Mouse (Mus musculus): ENCODE measurements around the gene Bglap3.

Gene Bglap3

DNA sequence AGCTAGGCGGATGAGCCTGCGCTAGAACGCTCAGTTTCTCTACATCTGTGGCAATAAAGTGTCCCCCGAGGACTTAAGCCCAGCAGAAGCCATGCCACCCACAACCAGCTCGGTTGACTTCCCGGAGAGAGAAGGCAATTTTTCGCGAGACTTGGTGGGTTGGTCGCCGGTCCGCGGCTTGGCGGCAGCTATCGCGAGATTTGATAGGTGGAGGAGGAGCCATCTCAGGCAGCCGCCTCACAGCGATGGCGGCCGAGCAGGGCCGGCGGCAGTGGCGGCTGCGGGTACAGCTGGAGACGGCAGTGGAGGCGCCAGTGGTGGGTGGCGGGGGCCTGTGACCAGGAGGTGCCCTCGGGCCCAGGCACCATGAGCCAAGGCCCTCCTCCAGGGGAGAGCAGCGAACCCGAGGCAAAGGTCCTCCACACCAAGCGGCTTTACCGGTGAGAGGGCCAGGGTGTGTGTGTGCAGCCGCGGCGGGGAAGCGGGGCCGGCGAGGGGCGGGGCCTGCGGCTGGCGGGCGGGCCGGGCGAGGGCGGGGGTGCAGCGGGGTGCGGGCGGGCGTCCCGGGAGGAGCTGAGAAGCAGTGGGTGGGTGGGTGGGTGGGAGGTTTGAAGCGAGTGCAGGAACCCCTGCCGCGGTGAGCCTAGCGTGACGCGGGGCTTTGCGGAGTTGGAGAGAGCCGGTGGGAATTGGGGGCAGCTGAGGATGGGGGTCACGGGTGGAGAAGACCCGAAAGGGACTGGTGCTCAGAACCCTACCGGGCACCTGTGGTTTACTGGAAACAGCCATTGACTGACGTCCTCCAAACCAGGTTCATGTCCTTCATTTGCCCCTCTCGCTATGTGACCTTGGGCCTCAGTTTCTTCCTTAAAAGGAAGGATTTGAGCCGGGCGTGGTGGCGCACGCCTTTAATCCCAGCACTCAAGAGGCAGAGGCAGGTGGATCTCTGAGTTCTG lies 36.2 kb downstream of the Bglap3 start, which contains the start of the genes Tmem79 and Smg5:
Gene Tmem79, minus strand, starts transcription at position 91 of the 956 bp plus-strand sequence.
Gene Smg5, plus strand, starts transcription at position 203 of the 956 bp plus-strand sequence.
- peak; percentile 91 for DNase-seq (ENCODE audit: low read depth, low spot score)

DNA sequence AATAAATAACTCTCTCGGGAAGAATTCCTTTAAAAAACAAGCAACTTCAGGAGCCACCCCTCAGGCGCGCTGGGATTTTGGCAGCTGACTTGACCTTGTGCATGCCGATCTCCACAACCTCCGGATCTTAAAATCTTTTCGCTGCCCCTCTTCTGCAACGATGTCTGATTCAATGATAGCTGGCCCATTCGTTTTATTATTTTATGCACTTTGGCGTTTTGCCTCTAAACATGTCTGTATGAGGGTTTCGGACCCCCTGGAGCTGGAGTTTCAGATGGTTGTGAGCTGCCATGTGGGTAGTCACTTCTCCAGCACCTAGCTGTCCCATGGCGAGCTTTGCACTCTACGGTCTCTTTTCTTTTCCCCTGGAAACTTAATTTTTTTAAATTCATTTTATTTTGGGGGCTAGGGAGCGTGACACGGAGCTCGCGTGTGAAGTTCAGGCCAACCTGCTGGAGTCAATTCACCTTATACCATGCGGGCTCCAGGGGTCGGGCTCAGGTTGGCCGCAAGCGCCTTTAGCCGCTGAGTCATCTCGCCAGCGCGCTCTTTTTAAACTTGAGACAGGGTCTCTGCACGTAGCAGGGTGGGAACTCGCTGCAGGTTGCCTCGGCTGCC lies 37.0 kb downstream of the Bglap3 start:
- no peak for DNase-seq (ENCODE audit: low read depth, low spot score)

DNA sequence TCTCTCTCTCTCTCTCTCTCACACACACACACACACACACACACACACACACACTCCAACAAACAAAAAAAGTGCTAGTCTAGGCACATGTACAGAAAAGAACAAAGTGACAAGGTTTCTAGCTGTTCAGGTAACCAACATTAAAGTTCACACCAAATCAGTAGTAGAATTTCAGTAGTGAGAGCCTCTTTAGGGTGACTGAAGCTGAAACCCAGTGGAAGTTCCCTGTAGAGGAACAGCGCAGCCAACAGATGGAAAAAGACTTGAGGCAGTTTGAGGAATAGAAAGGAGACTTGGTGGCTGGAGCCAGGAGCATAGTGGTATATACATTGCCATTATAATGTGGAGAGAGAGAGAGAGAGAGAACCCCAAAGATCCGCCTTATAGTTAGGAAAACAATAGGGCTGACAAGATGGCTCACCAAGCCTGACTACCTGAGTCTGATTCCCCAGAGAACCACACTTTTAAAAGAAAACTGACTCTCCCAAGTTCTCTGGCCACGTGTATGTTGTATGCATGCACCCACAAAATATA lies 37.6 kb downstream of the Bglap3 start:
- DNase-seq (ENCODE audit: low read depth, low spot score) = no peak

DNA sequence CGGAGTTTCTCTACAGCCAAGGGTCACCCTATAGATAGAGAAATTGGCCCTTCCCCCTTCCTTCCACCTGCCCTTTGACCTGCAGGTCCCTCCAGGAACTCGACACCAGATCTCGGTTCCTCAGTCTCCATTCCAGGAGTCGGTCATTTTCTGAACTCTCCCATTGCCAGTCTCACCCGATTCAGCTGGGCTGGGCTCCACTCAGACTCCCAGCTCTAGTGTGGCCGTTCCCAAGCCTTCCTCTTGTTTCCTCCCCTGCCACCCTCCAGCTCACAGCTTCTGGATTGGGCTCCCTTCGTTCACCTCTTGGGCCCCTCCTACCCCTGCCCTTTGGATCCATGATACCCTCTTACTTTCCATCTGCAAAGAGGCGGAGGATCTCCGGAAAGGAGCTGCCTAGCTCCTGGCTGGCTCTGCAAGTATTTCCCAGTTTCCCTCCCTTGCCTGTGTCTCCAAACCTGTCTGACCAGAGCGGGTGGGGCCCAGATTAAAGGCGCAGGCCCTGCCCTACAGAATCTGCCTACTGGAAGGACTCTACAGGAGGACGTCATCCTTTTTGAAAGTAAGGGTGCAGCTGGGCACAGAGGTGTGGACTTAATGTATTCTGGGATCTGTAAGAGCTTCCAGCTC lies 38.4 kb downstream of the Bglap3 start:
- DNase-seq (ENCODE audit: low read depth, low spot score) = no peak

DNA sequence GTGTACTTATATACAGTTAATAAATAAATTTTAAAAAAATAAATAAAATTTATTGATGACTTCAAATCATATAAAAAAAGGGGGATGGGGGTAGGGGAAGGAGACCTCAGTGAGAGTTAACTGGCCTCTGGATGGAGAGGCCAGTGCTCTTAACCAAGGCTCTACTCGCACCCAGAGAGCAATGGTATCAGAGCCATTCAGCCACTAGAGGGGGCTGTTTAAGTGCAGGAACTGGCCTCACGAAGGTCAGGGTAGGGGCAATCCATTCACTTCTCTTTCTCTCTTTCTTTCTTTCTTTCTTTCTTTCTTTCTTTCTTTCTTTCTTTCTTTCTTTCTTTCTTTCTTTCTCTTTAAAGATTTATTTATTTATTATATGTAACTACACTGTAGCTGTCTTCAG lies 41.3 kb downstream of the Bglap3 start:
- DNase-seq (ENCODE audit: low read depth, low spot score) = peak; percentile 14

DNA sequence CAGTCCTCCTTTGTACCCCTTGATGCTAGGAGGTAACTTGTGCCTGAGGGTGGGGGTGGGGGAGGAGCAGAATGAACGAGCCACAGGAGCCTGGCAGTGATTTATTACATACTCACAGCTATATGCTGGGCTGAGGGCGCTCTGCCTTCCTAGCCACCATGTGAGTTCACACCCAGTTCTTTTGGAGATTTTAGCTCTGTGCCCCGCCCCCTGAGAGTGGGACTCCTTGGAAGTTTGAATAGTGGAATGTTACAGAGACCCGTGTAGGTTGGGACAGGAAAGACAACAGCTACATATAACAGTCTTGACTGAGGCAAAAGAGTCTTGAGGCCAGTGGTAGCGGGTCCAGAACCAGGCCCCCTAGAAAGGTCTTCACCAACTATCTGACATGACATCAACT lies 43.6 kb downstream of the Bglap3 start:
- DNase-seq (ENCODE audit: low read depth, low spot score) = no peak

DNA sequence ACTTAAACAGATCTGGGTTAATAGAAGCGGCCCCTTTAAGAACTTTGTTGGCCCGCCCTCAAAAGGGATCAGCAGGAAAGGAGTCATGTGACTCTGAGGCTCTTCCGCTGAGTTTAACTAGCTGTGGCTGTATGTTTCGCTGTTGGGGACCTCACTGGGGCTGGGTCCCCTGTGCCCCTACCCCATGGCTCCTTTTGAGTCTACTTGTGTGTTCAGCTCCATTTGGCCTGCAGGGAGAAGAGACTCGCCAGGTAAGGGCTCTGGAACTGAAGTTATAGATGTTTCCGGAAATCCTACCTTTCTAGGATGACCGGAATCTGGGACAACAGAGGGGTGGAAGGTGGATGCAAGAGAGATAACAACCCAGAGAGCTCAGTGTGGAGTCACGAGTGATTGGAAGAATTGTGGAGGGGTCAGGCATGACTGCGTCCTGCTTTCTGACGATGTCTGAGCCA lies 47.6 kb downstream of the Bglap3 start, which contains the start of gene Glmp:
Gene Glmp, plus strand, starts transcription at position 73 of the 455 bp plus-strand sequence.
- peak; percentile 32 for DNase-seq (ENCODE audit: low read depth, low spot score)
